Mouse (Mus musculus) midbrain, embryonic 14.5 days (tissue): ENCODE results near the gene Nck1. TPM values are rescaled to one million over a fixed set of nuclear protein-coding genes. Genes with fewer than 3 reads are reported as not detected.

Experiments
- ATAC-seq: fragments of 200-750 bp; cut with Nextera tagmentation; 2 replicates; pipeline ENCODE4 v1.8.0; 2017; ENCODE audit warnings: moderate number of reproducible peaks, moderate library complexity; ENCODE audit not compliant: low FRiP score, low TSS enrichment
- DNase-seq: peaks from one replicate; pipeline ENCODE4 v3.0.0-alpha.2; 2015
- H3K27ac ChIP-seq: fragments of 300-500 bp; sonication (generic); replicated peaks from 2 replicates; pipeline ENCODE4 v1.5.1; 2014; ENCODE audit warnings: mild to moderate bottlenecking, low read depth, low read length, moderate library complexity
- H3K27me3 ChIP-seq: fragments of 300-500 bp; sonication (generic); 2 replicates; pipeline ENCODE4 v1.6.1; 2014; ENCODE audit warnings: low read length, control low read depth, mixed read lengths; ENCODE audit not compliant: control insufficient read depth, insufficient read depth
- H3K36me3 ChIP-seq: fragments of 300-500 bp; sonication (generic); 2 replicates; pipeline ENCODE4 v1.6.1; 2014; ENCODE audit warnings: low read length, control low read depth; ENCODE audit not compliant: control insufficient read depth, insufficient read depth
- H3K4me1 ChIP-seq: fragments of 300-500 bp; sonication (generic); 2 replicates; pipeline ENCODE4 v1.6.1; 2014; ENCODE audit warnings: mild to moderate bottlenecking, antibody characterized with exemption, low read length, control low read depth; ENCODE audit not compliant: control insufficient read depth, insufficient read depth
- H3K4me2 ChIP-seq: fragments of 300-500 bp; sonication (generic); 2 replicates; pipeline ENCODE4 v1.6.1; 2014; ENCODE audit warnings: mild to moderate bottlenecking, low read length, moderate library complexity
- H3K4me3 ChIP-seq: fragments of 300-500 bp; sonication (generic); replicated peaks from 2 replicates; pipeline ENCODE4 v1.5.1; 2014; ENCODE audit warnings: low read depth, low read length
- H3K9ac ChIP-seq: fragments of 300-500 bp; sonication (generic); replicated peaks from 2 replicates; pipeline ENCODE4 v1.6.1; 2014; ENCODE audit warnings: mild to moderate bottlenecking, low read length, moderate library complexity
- H3K9me3 ChIP-seq: fragments of 300-500 bp; sonication (generic); 2 replicates; pipeline ENCODE4 v1.6.1; 2016; ENCODE audit warnings: low read length, control low read depth, mixed read lengths; ENCODE audit not compliant: control insufficient read depth
- WGBS: fragments of 180-500 bp; shearing (Covaris S2); extraction: QIAGEN DNeasy Blood & Tissue Kit; methylation state at CpG from one replicate; pipeline ENCODE4 v1.1.7; 2014; 5-methylcytosine and 5-hydroxymethylcytosine counted together
- polyA plus RNA-seq: library from polyadenylated mRNA; unstranded; fragments of >200 nt; fragmentation: Nextera tagmentation; extraction: Ambion mirVana; gene quantifications from 2 replicates; pipeline ENCODE4 v1.2.1, GENCODE M21; 2014

Gene Nck1
- polyA plus RNA-seq, 1 experiment from 2014 or later: 69.3 TPM

DNA sequence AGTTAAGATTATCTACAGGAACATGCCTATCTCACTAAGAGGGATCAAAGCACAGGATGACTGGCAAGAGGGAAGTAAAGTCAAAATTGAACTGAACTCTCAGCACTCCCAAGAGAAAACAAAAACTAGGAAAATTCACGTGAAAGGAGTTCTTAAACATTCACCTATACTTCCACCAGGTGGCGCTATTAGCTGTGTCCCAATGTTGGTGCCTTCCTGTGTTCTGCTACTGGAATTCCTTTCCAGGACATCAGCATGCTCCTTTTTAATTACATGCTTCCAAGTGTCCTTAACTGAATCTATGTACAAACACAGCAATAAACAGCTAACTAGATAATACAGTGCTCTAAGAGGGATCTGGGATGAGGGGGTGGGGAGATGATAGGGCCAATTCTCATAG, 25.3 kb downstream of the Nck1 start:
- Histone ChIP-seq H3K9me3 (no peaks in the 10 kb centered on the region), H3K4me3 (no peak overlapping the region), H3K36me3 (no peaks in the 10 kb centered on the region), H3K27ac (no peak overlapping the region), H3K4me2 (no peak overlapping the region), H3K9ac (no peak overlapping the region), H3K27me3 (no peaks in the 10 kb centered on the region), H3K4me1 (no peaks in the 10 kb centered on the region)
- DNase-seq (peak; percentile 85), ATAC-seq (no peak)
- 2% methylated on average over 2 of the region's 2 CpGs for WGBS

DNA sequence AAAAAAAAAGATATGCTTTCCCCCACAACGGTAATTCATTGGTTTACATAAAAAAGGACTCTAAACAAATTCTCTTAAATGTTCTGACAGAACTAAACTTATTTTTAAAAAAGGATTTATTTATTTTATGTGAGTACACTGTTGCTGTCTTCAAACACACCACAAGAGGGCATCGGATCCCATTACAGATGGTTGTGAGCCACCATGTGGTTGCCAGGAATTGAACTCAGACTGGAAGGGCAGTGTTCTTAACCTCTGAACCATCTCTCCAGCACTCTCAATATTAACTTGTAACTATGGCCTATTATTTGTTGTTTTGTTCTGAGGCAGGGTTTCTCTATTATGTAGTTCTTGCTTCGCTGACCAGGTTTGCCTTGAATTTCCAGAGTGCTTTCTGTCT, 25.9 kb downstream of the Nck1 start:
- WGBS: 98% methylated on average over 3 of the region's 3 CpGs
- Histone ChIP-seq H3K36me3 (no peaks in the 10 kb centered on the region), H3K9me3 (no peaks in the 10 kb centered on the region), H3K9ac (no peak overlapping the region), H3K4me1 (no peaks in the 10 kb centered on the region), H3K4me3 (no peak overlapping the region), H3K27ac (no peak overlapping the region), H3K4me2 (no peak overlapping the region), H3K27me3 (no peaks in the 10 kb centered on the region)
- DNase-seq: no peak
- no peak for ATAC-seq

- no peaks in the 10 kb centered on the region for H3K36me3 ChIP-seq
- no peak for DNase-seq
- H3K4me3 ChIP-seq: no peak overlapping the region
- H3K9ac ChIP-seq: no peak overlapping the region
- H3K27me3 ChIP-seq: no peaks in the 10 kb centered on the region
- ATAC-seq: no peak
- 92% methylated on average over 2 of the region's 2 CpGs for WGBS
- no peak overlapping the region for H3K4me2 ChIP-seq
- no peaks in the 10 kb centered on the region for H3K9me3 ChIP-seq
- no peak overlapping the region for H3K27ac ChIP-seq
- no peaks in the 10 kb centered on the region for H3K4me1 ChIP-seq
Measured at GRCm38 (mm10) chr9:100507581-100507980, 38.4 kb downstream of the Nck1 start.

DNA sequence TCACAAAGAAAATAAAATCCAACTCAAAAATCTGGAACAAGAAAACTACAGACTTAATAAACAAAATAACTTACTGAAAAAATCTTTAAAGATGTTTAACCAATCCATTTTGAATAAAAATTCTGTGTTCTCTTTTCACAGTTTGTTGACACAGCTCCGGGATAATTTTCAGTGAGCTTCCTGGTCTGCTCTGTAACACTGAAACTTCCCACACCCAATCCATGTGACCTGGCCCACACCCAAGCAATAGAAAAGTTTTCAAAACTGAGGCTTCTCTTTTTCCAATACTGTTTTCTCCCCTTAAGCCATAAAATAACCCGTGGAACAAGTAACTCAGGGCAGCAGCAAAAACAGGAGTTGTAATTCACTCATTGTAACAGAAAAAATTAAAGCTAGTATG, 39.3 kb downstream of the Nck1 start:
- no peaks in the 10 kb centered on the region for H3K36me3 ChIP-seq
- no peak for DNase-seq
- 78% methylated on average over 2 of the region's 2 CpGs for WGBS
- no peaks in the 10 kb centered on the region for H3K4me1 ChIP-seq
- no peak overlapping the region for H3K27ac ChIP-seq
- no peak overlapping the region for H3K4me2 ChIP-seq
- ATAC-seq: no peak
- no peak overlapping the region for H3K9ac ChIP-seq
- no peak overlapping the region for H3K4me3 ChIP-seq
- no peaks in the 10 kb centered on the region for H3K9me3 ChIP-seq
- no peaks in the 10 kb centered on the region for H3K27me3 ChIP-seq

- Histone ChIP-seq H3K9me3 (no peaks in the 10 kb centered on the region), H3K9ac (no peak overlapping the region), H3K27me3 (no peaks in the 10 kb centered on the region), H3K4me3 (no peak overlapping the region), H3K4me2 (no peak overlapping the region), H3K36me3 (no peaks in the 10 kb centered on the region), H3K27ac (no peak overlapping the region), H3K4me1 (no peaks in the 10 kb centered on the region)
- 97% methylated on average over 4 of the region's 4 CpGs for WGBS
- no peak for DNase-seq
- no peak for ATAC-seq
Measured at GRCm38 (mm10) chr9:100505498-100505897, 40.4 kb downstream of the Nck1 start.

- no peaks in the 10 kb centered on the region for H3K27me3 ChIP-seq
- H3K4me2 ChIP-seq: no peak overlapping the region
- no peak overlapping the region for H3K27ac ChIP-seq
- H3K36me3 ChIP-seq: 0 out of 2 replicates have a peak, but pooled peaks cover 5% of the 10 kb centered on the region
- no peak overlapping the region for H3K4me3 ChIP-seq
- H3K9me3 ChIP-seq: no peaks in the 10 kb centered on the region
- no peak overlapping the region for H3K9ac ChIP-seq
- 92% methylated on average over 5 of the region's 5 CpGs for WGBS
- no peak for ATAC-seq
- no peak for DNase-seq
- H3K4me1 ChIP-seq: no peaks in the 10 kb centered on the region
Measured at GRCm38 (mm10) chr9:100493611-100494261, 52.2 kb downstream of the Nck1 start.

- ATAC-seq (no peak), DNase-seq (no peak)
- Histone ChIP-seq H3K36me3 (0 out of 2 replicates have a peak, but pooled peaks cover 5% of the 10 kb centered on the region), H3K4me2 (no peak overlapping the region), H3K4me1 (no peaks in the 10 kb centered on the region), H3K27ac (no peak overlapping the region), H3K4me3 (no peak overlapping the region), H3K9me3 (no peaks in the 10 kb centered on the region), H3K27me3 (no peaks in the 10 kb centered on the region), H3K9ac (no peak overlapping the region)
- 98% methylated on average over 1 of the region's 1 CpGs for WGBS
Measured at GRCm38 (mm10) chr9:100491424-100491823, 54.5 kb downstream of the Nck1 start.

- H3K4me3 ChIP-seq: no peak overlapping the region
- no peak for DNase-seq
- peaks cover 2% of the 10 kb centered on the region; the same call in 1 of the 2 replicates for H3K36me3 ChIP-seq
- no peak overlapping the region for H3K9ac ChIP-seq
- H3K27ac ChIP-seq: no peak overlapping the region
- WGBS: 95% methylated on average over 6 of the region's 6 CpGs
- no peaks in the 10 kb centered on the region for H3K4me1 ChIP-seq
- ATAC-seq: no peak
- H3K9me3 ChIP-seq: no peaks in the 10 kb centered on the region
- H3K27me3 ChIP-seq: no peaks in the 10 kb centered on the region
- no peak overlapping the region for H3K4me2 ChIP-seq
Measured at GRCm38 (mm10) chr9:100488969-100489368, 57.0 kb downstream of the Nck1 start.

DNA sequence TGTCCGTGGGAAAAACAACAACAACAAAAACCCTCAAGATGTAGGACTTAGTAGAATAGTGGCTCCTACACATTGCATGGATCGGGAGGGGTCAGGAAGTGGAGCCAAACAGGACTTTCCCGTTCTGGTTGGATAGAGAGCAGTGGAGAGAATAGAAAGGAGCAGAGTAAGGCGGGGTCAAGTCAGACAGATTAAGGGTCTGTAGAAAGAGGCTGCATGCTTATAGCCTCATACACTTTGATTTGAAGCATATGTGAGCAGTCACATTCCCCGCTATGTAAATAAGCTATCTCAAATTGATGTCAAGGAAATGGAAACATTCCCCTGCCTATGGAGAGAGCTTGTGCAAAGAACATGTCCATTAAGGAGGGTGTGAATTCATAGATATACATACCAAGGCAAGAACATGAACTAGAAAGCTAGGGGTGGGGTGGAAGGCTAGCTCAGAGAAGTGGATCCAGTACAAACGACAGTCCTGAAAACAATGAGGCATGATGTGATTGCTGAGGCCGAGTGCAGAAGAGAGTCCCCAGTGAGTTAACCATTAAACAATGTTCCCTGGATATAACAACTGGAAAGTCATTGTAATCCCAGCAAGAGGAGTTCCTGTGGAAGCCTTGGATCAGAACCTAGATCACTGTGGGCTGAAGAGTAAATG, 57.7 kb downstream of the Nck1 start:
- Histone ChIP-seq H3K4me2 (no peak overlapping the region), H3K9ac (no peak overlapping the region), H3K4me3 (no peak overlapping the region), H3K27me3 (no peaks in the 10 kb centered on the region), H3K9me3 (no peaks in the 10 kb centered on the region), H3K36me3 (peaks cover 2% of the 10 kb centered on the region; the same call in 1 of the 2 replicates), H3K27ac (no peak overlapping the region), H3K4me1 (no peaks in the 10 kb centered on the region)
- ATAC-seq (no peak), DNase-seq (no peak)
- WGBS: 79% methylated on average over 7 of the region's 7 CpGs
